Mouse (Mus musculus) hindbrain, postnatal 0 days (tissue): ENCODE measurements around the gene Vsir. TPM values are rescaled to one million over a fixed set of nuclear protein-coding genes. Genes with fewer than 3 reads are reported as not detected.

Experiments used
- ATAC-seq: fragments of 200-750 bp; cut with Nextera tagmentation; 2 replicates; pipeline ENCODE4 v1.8.0; 2017; ENCODE audit warnings: mild to moderate bottlenecking, moderate TSS enrichment, moderate library complexity
- DNase-seq: peaks from one replicate; pipeline ENCODE4 v3.0.0-alpha.2; 2015; ENCODE audit warnings: low spot score
- H3K27ac ChIP-seq: fragments of 300-500 bp; sonication (generic); 2 replicates; pipeline ENCODE4 v1.5.1; 2014; ENCODE audit warnings: mild to moderate bottlenecking
- H3K27me3 ChIP-seq: fragments of 300-500 bp; sonication (generic); 2 replicates; pipeline ENCODE4 v1.6.1; 2014; ENCODE audit warnings: low read length, mixed read lengths; ENCODE audit not compliant: insufficient read depth
- H3K36me3 ChIP-seq: fragments of 300-500 bp; sonication (generic); 2 replicates; pipeline ENCODE4 v1.6.1; 2014; ENCODE audit warnings: low read length, mixed read lengths; ENCODE audit not compliant: insufficient read depth
- H3K4me1 ChIP-seq: fragments of 300-500 bp; sonication (generic); 2 replicates; pipeline ENCODE4 v1.6.1; 2014; ENCODE audit warnings: antibody characterized with exemption, low read length, mixed read lengths; ENCODE audit not compliant: insufficient read depth
- H3K4me2 ChIP-seq: fragments of 300-500 bp; sonication (generic); 2 replicates; pipeline ENCODE4 v1.6.1; 2014; ENCODE audit warnings: low read depth, mild to moderate bottlenecking, low read length, moderate library complexity, mixed read lengths
- H3K4me3 ChIP-seq: fragments of 300-500 bp; sonication (generic); 2 replicates; pipeline ENCODE4 v1.5.1; 2014; ENCODE audit warnings: low read length
- H3K9ac ChIP-seq: fragments of 300-500 bp; sonication (generic); replicated peaks from 2 replicates; pipeline ENCODE4 v1.6.1; 2014; ENCODE audit warnings: mild to moderate bottlenecking, low read length, moderate library complexity, mixed read lengths
- H3K9me3 ChIP-seq: fragments of 300-500 bp; sonication (generic); 2 replicates; pipeline ENCODE4 v1.6.1; 2016; ENCODE audit warnings: low read length, mixed read lengths
- CTCF ChIP-seq: IDR thresholded peaks from 2 replicates; pipeline ENCODE4 v1.5.1; 2016; ENCODE audit warnings: antibody characterized with exemption, control low read depth, low read depth
- WGBS: fragments of 180-500 bp; shearing (Covaris S2); extraction: QIAGEN DNeasy Blood & Tissue Kit; methylation state at CpG from one replicate; pipeline ENCODE4 v1.1.7; 2014; 5-methylcytosine and 5-hydroxymethylcytosine counted together
- polyA plus RNA-seq: library from polyadenylated mRNA; unstranded; fragments of >200 nt; fragmentation: Nextera tagmentation; extraction: Ambion mirVana; gene quantifications from 2 replicates; pipeline ENCODE4 v1.2.1, GENCODE M21; 2015
- total RNA-seq: library from RNA; depleted of rRNA; stranded (reverse); fragments of >200 nt; gene quantifications from 2 replicates; pipeline ENCODE4 v1.2.3, GENCODE M21; 2014

The Vsir gene
- total and polyA plus RNA-seq, 2 experiments from 2014 or later, result 4.8 to 19.2 TPM

DNA sequence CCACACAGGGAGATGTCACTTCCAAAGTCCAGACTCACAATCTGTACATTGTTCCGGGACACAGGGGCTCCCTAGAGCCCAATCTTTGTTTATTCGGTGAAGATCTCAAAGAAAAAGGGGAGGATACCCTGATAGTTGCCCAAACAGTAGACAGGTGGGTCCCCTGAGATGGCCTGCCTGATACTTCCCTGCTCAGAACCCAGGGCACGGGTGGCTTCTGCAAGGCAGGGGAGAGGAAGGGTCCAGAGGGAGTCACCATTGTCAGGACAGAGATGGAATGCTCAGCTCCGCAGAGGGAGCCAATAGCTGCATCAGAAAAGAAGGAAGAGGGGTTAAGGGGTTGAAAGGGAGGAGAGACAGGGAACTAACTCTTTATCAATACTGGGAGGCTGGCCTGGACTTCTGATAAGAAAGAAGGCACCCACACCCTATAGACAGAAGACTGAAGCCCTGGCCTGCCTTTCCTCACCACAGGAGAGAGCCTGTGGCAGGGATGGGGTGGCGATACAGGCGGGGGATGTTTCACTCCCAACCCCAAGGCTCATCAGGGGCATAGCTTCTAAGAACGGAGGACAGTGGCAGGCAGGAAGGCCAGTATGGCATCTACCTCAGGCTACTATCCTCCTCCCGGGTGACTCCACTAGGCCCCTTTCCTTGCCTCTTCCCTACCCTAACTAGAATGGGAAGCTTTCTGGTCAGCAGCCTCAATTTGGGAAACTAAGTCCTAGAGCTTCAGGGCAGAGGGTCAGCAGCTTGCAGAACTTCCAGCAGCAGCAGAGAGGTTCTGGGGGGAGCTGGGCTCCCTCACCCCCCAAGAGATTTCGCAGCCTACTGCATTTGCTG lies 1.3 kb downstream of the Vsir start:
- 46% methylated on average over 9 of the region's 9 CpGs for WGBS
- Histone ChIP-seq H3K36me3 (no peaks in the 10 kb centered on the region), H3K4me2 (peak overlapping the region; percentile 44), H3K9me3 (no peaks in the 10 kb centered on the region), H3K4me1 (no peaks in the 10 kb centered on the region), H3K9ac (no peak overlapping the region), H3K27ac (no peak overlapping the region), H3K27me3 (no peaks in the 10 kb centered on the region), H3K4me3 (peak overlapping the region; percentile 27)
- DNase-seq (no peak), ATAC-seq (no peak)
- no peak for TF ChIP-seq CTCF

- H3K36me3 ChIP-seq, result no peaks in the 10 kb centered on the region
- DNase-seq, result no peak
- no peak for ATAC-seq
- H3K4me1 ChIP-seq, result no peaks in the 10 kb centered on the region
- no peak overlapping the region for H3K4me3 ChIP-seq
- H3K27me3 ChIP-seq, result no peaks in the 10 kb centered on the region
- no peaks in the 10 kb centered on the region for H3K9me3 ChIP-seq
- H3K4me2 ChIP-seq, result no peak overlapping the region; the same call in 1 of the 2 replicates
- no peak overlapping the region for H3K27ac ChIP-seq
- WGBS, result 48% methylated on average over 6 of the region's 6 CpGs
- TF ChIP-seq CTCF, result no peak
- H3K9ac ChIP-seq, result no peak overlapping the region
These were observed 2.4 kb downstream of the Vsir start for GRCm38 (mm10) chr10:60349056-60349455.

DNA sequence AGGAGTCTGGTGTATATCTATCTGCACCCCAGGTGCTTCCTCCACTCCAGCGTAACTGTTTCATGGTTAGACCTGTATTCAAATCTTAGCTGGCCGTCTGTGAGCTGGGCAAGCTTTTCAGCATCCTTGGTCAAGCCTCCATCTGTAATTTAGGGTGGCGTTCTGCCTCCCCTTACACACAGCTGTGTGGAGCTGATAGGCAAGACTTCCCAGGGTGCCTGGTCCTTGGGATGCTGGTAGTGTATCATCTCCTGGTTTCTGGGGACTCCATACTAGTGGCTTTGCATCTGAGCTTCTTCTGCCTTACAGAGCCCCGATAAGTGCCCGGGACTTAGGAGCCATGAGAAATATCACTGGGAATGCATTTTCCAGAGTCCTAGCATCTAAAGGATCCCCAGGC lies 3.0 kb downstream of the Vsir start:
- no peak overlapping the region for H3K9ac ChIP-seq
- no peak overlapping the region for H3K27ac ChIP-seq
- H3K4me3 ChIP-seq, result no peak overlapping the region
- no peaks in the 10 kb centered on the region for H3K27me3 ChIP-seq
- ATAC-seq (no peak), DNase-seq (no peak)
- no peaks in the 10 kb centered on the region for H3K36me3 ChIP-seq
- H3K9me3 ChIP-seq, result no peaks in the 10 kb centered on the region
- no peak overlapping the region for H3K4me2 ChIP-seq
- TF ChIP-seq CTCF, result no peak
- 82% methylated on average over 5 of the region's 5 CpGs for WGBS
- H3K4me1 ChIP-seq, result no peaks in the 10 kb centered on the region

DNA sequence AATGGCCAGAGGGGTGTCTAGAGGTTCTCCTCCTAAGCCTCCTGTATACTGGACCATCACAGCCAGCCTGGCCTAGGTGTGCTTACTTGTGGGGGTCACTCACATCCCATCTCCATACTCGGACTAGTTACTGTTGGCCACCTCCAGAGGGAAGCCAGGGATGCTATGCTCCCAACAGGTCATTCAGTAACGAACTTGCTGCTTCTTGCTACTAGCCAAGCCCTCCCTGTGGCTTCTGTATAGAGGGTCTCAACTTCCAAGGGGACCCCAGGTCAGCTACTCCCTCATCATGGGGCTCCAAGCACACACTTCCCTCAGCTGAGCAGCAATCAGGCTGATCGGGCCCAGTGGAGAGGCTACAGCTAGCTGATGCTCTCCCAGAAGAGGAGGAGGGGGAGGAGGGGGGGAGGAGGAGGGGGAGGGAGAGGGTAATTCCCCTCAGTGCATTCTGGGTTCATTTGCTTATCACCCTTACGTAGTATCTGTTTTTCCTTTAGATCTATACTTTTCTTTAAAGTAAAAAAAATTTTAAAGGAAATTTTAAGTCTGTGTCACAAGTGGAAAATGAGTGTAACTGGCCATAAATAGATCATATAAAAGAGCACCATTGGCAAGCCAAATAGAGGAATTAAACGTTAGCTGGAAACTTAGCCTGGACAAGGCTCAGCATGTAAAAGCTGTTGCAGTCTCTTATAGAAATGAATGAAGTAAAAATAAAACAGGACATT lies 3.6 kb downstream of the Vsir start:
- Histone ChIP-seq H3K9ac (no peak overlapping the region), H3K36me3 (no peaks in the 10 kb centered on the region), H3K4me3 (no peak overlapping the region), H3K4me2 (peak overlapping the region; percentile 30; the same call in 1 of the 2 replicates), H3K4me1 (no peaks in the 10 kb centered on the region), H3K9me3 (no peaks in the 10 kb centered on the region), H3K27me3 (no peaks in the 10 kb centered on the region), H3K27ac (no peak overlapping the region)
- no peak for ATAC-seq
- DNase-seq, result no peak
- TF ChIP-seq CTCF, result no peak
- 51% methylated on average over 4 of the region's 5 CpGs for WGBS

GRCm38 (mm10) chr10:60350805-60351167 lies 4.1 kb downstream of the Vsir start:
- Histone ChIP-seq H3K9ac (no peak overlapping the region), H3K27ac (no peak overlapping the region; the same call in 1 of the 2 replicates), H3K27me3 (no peaks in the 10 kb centered on the region), H3K9me3 (no peaks in the 10 kb centered on the region), H3K4me1 (no peaks in the 10 kb centered on the region), H3K4me3 (no peak overlapping the region), H3K4me2 (peak overlapping the region; percentile 30; the same call in 1 of the 2 replicates), H3K36me3 (no peaks in the 10 kb centered on the region)
- 52% methylated on average over 3 of the region's 3 CpGs for WGBS
- no peak for TF ChIP-seq CTCF
- no peak for ATAC-seq
- peak; percentile 74 for DNase-seq

DNA sequence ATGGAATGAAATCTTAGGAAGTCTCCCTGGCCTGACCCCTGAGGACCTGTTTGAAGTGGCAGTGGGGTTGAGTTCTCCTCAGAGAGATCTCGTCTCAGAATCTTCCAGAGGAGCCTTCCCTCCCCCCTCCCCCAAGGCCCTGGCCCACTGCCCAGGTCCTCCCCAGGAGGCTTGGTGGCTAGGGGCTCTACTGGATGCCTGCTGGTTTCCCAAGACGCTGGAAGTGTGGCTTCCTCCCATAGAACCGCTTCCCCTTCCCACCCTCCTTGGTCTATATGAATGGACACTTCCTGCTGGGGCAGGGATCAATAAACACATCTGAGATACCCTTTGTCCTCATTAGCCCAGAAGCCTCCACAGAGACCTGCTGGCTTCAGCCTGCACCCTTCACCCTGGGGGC lies 4.6 kb downstream of the Vsir start:
- H3K9ac ChIP-seq, result no peak overlapping the region
- no peaks in the 10 kb centered on the region for H3K9me3 ChIP-seq
- no peaks in the 10 kb centered on the region for H3K27me3 ChIP-seq
- no peak overlapping the region for H3K4me3 ChIP-seq
- WGBS, result 24% methylated on average over 3 of the region's 3 CpGs
- ATAC-seq (no peak), DNase-seq (no peak)
- no peaks in the 10 kb centered on the region for H3K4me1 ChIP-seq
- H3K27ac ChIP-seq, result peak overlapping the region; percentile 16; the same call in 1 of the 2 replicates
- H3K36me3 ChIP-seq, result no peaks in the 10 kb centered on the region
- peak overlapping the region; percentile 30; the same call in 1 of the 2 replicates for H3K4me2 ChIP-seq
- TF ChIP-seq CTCF, result no peak
